Mouse (Mus musculus): ENCODE data around the gene Heca. TPM values are rescaled to one million over a fixed set of nuclear protein-coding genes. Genes with fewer than 3 reads are reported as not detected.

Heca gene
- polyA plus RNA-seq (2012; ENCODE audit: low replicate concordance): 29.5 and 47.1 TPM in 2 replicates

GRCm38 (mm10) chr10:17947960-17948730 is at the start of gene Heca:
Gene Heca, minus strand, starts transcription at chr10:17948067.

Other genes with a start within 250 kb of the Heca start
- gene Cited2, start 224.8 kb downstream of the Heca start, polyA plus RNA-seq (2012; ENCODE audit: low replicate concordance): 83.9 and 193 TPM in 2 replicates
- 0.34 and 0.62 TPM in 2 replicates for gene Txlnb, start 151.8 kb downstream of the Heca start, polyA plus RNA-seq (2012; ENCODE audit: low replicate concordance)
- gene Abracl, start 75.2 kb upstream of the Heca start, polyA plus RNA-seq (2012; ENCODE audit: low replicate concordance): 35.5 and 62.0 TPM in 2 replicates
- gene Reps1, start 107.8 kb upstream of the Heca start, polyA plus RNA-seq (2012; ENCODE audit: low replicate concordance): 13.0 and 34.4 TPM in 2 replicates